Mouse (Mus musculus) midbrain, embryonic 14.5 days (tissue): ENCODE results near the gene Actr1a. TPM values are rescaled to one million over a fixed set of nuclear protein-coding genes. Genes with fewer than 3 reads are reported as not detected.

Experiments
- ATAC-seq: fragments of 200-750 bp; cut with Nextera tagmentation; 2 replicates; pipeline ENCODE4 v1.8.0; 2017; ENCODE audit warnings: moderate number of reproducible peaks, moderate library complexity; ENCODE audit not compliant: low FRiP score, low TSS enrichment
- DNase-seq: peaks from one replicate; pipeline ENCODE4 v3.0.0-alpha.2; 2015
- H3K27ac ChIP-seq: fragments of 300-500 bp; sonication (generic); replicated peaks from 2 replicates; pipeline ENCODE4 v1.5.1; 2014; ENCODE audit warnings: mild to moderate bottlenecking, low read depth, low read length, moderate library complexity
- H3K27me3 ChIP-seq: fragments of 300-500 bp; sonication (generic); 2 replicates; pipeline ENCODE4 v1.6.1; 2014; ENCODE audit warnings: low read length, control low read depth, mixed read lengths; ENCODE audit not compliant: control insufficient read depth, insufficient read depth
- H3K36me3 ChIP-seq: fragments of 300-500 bp; sonication (generic); 2 replicates; pipeline ENCODE4 v1.6.1; 2014; ENCODE audit warnings: low read length, control low read depth; ENCODE audit not compliant: control insufficient read depth, insufficient read depth
- H3K4me1 ChIP-seq: fragments of 300-500 bp; sonication (generic); 2 replicates; pipeline ENCODE4 v1.6.1; 2014; ENCODE audit warnings: mild to moderate bottlenecking, antibody characterized with exemption, low read length, control low read depth; ENCODE audit not compliant: control insufficient read depth, insufficient read depth
- H3K4me2 ChIP-seq: fragments of 300-500 bp; sonication (generic); 2 replicates; pipeline ENCODE4 v1.6.1; 2014; ENCODE audit warnings: mild to moderate bottlenecking, low read length, moderate library complexity
- H3K4me3 ChIP-seq: fragments of 300-500 bp; sonication (generic); replicated peaks from 2 replicates; pipeline ENCODE4 v1.5.1; 2014; ENCODE audit warnings: low read depth, low read length
- H3K9ac ChIP-seq: fragments of 300-500 bp; sonication (generic); replicated peaks from 2 replicates; pipeline ENCODE4 v1.6.1; 2014; ENCODE audit warnings: mild to moderate bottlenecking, low read length, moderate library complexity
- H3K9me3 ChIP-seq: fragments of 300-500 bp; sonication (generic); 2 replicates; pipeline ENCODE4 v1.6.1; 2016; ENCODE audit warnings: low read length, control low read depth, mixed read lengths; ENCODE audit not compliant: control insufficient read depth
- WGBS: fragments of 180-500 bp; shearing (Covaris S2); extraction: QIAGEN DNeasy Blood & Tissue Kit; methylation state at CpG from one replicate; pipeline ENCODE4 v1.1.7; 2014; 5-methylcytosine and 5-hydroxymethylcytosine counted together
- polyA plus RNA-seq: library from polyadenylated mRNA; unstranded; fragments of >200 nt; fragmentation: Nextera tagmentation; extraction: Ambion mirVana; gene quantifications from 2 replicates; pipeline ENCODE4 v1.2.1, GENCODE M21; 2014

Gene Actr1a
- polyA plus RNA-seq, 1 experiment from 2014 or later: 379 TPM

GRCm38 (mm10) chr19:46397436-46398001 lies 2.0 kb upstream of the Actr1a start:
- peak overlapping the region; percentile 70 for H3K9ac ChIP-seq
- H3K4me1 ChIP-seq: peaks cover 41% of the 10 kb centered on the region
- H3K9me3 ChIP-seq: no peaks in the 10 kb centered on the region
- DNase-seq: no peak
- WGBS: 1% methylated on average over 19 of the region's 19 CpGs
- peak overlapping the region; percentile 80 for H3K27ac ChIP-seq
- no peak for ATAC-seq
- peaks cover 7% of the 10 kb centered on the region for H3K36me3 ChIP-seq
- peak overlapping the region; percentile 82 for H3K4me2 ChIP-seq
- H3K27me3 ChIP-seq: no peaks in the 10 kb centered on the region
- H3K4me3 ChIP-seq: peak overlapping the region; percentile 66

GRCm38 (mm10) chr19:46396686-46397435 lies 1.3 kb upstream of the Actr1a start, which contains the start of gene Sufu:
Gene Sufu, plus strand, starts transcription at chr19:46396896.
- H3K9me3 ChIP-seq: no peaks in the 10 kb centered on the region
- peaks cover 41% of the 10 kb centered on the region for H3K4me1 ChIP-seq
- peak within 1 kb of the TSS; percentile 80 for H3K27ac ChIP-seq
- peaks cover 7% of the 10 kb centered on the region for H3K36me3 ChIP-seq
- WGBS: under 1% methylated on average over 57 of the region's 57 CpGs
- ATAC-seq (peak; percentile 90), DNase-seq (peak; percentile 99)
- H3K27me3 ChIP-seq: no peaks in the 10 kb centered on the region
- peak within 1 kb of the TSS; percentile 90 for H3K4me3 ChIP-seq
- peak within 1 kb of the TSS; percentile 82 for H3K4me2 ChIP-seq
- peak within 1 kb of the TSS; percentile 94 for H3K9ac ChIP-seq

DNA sequence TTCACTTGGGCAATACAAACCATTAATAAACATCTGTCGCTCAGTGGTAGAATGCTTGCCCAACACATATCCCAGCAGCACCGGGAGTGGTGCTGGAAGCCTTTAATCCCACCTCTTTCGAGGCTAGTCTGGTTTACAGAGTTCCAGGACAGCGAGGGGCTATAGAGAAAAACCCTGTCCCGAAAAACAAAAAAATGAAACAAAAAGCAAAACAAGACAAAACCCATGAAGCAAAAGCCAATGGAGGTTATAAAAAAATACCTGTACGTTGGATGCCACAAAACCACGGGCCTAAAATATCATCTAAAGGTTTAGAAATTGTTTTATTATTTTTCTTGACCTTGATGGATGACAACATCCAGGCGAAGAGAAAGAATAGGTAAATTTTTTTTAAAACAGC lies 561 bp upstream of the Actr1a start:
- 13% methylated on average over 8 of the region's 8 CpGs for WGBS

GRCm38 (mm10) chr19:46394712-46395108 lies 838 bp downstream of the Actr1a start:
- Histone ChIP-seq H3K4me2 (peak overlapping the region; percentile 96), H3K27ac (no peak overlapping the region), H3K9ac (peak overlapping the region; percentile 60), H3K27me3 (no peaks in the 10 kb centered on the region), H3K36me3 (no peaks in the 10 kb centered on the region), H3K4me3 (peak overlapping the region; percentile 90), H3K4me1 (peaks cover 41% of the 10 kb centered on the region), H3K9me3 (no peaks in the 10 kb centered on the region)
- no peak for DNase-seq
- ATAC-seq: no peak
- WGBS: 7% methylated on average over 10 of the region's 10 CpGs

More for the DNA sequence above, 561 bp upstream of the Actr1a start:
- no peak overlapping the region for H3K27ac ChIP-seq
- H3K4me2 ChIP-seq: peak overlapping the region; percentile 60
- peaks cover 41% of the 10 kb centered on the region for H3K4me1 ChIP-seq
- peaks cover 3% of the 10 kb centered on the region for H3K36me3 ChIP-seq
- H3K4me3 ChIP-seq: peak overlapping the region; percentile 90
- DNase-seq (no peak), ATAC-seq (no peak)
- no peaks in the 10 kb centered on the region for H3K9me3 ChIP-seq
- H3K27me3 ChIP-seq: no peaks in the 10 kb centered on the region
- H3K9ac ChIP-seq: no peak overlapping the region

- Histone ChIP-seq H3K27ac (no peak overlapping the region), H3K4me3 (no peak overlapping the region), H3K36me3 (peaks cover 14% of the 10 kb centered on the region), H3K4me2 (no peak overlapping the region), H3K9ac (no peak overlapping the region), H3K27me3 (no peaks in the 10 kb centered on the region), H3K9me3 (no peaks in the 10 kb centered on the region), H3K4me1 (peaks cover 21% of the 10 kb centered on the region)
- ATAC-seq: no peak
- 40% methylated on average over 4 of the region's 4 CpGs for WGBS
- peak; percentile 50 for DNase-seq
Measured at GRCm38 (mm10) chr19:46392018-46392417, 3.5 kb downstream of the Actr1a start.

GRCm38 (mm10) chr19:46389872-46390271 lies 5.7 kb downstream of the Actr1a start:
- H3K4me2 ChIP-seq: no peak overlapping the region
- no peaks in the 10 kb centered on the region for H3K9me3 ChIP-seq
- H3K27ac ChIP-seq: no peak overlapping the region
- H3K9ac ChIP-seq: no peak overlapping the region
- WGBS: 85% methylated on average over 5 of the region's 5 CpGs
- ATAC-seq (no peak), DNase-seq (no peak)
- H3K27me3 ChIP-seq: no peaks in the 10 kb centered on the region
- no peak overlapping the region for H3K4me3 ChIP-seq
- H3K36me3 ChIP-seq: peaks cover 28% of the 10 kb centered on the region
- peaks cover 15% of the 10 kb centered on the region for H3K4me1 ChIP-seq

GRCm38 (mm10) chr19:46382275-46382674 lies 13.3 kb downstream of the Actr1a start:
- H3K27me3 ChIP-seq: no peaks in the 10 kb centered on the region
- ATAC-seq (no peak), DNase-seq (no peak)
- H3K9ac ChIP-seq: no peak overlapping the region
- no peak overlapping the region for H3K4me3 ChIP-seq
- no peak overlapping the region for H3K4me2 ChIP-seq
- no peaks in the 10 kb centered on the region for H3K4me1 ChIP-seq
- no peak overlapping the region for H3K27ac ChIP-seq
- 92% methylated on average over 9 of the region's 9 CpGs for WGBS
- H3K9me3 ChIP-seq: no peaks in the 10 kb centered on the region
- peaks cover 91% of the 10 kb centered on the region for H3K36me3 ChIP-seq

DNA sequence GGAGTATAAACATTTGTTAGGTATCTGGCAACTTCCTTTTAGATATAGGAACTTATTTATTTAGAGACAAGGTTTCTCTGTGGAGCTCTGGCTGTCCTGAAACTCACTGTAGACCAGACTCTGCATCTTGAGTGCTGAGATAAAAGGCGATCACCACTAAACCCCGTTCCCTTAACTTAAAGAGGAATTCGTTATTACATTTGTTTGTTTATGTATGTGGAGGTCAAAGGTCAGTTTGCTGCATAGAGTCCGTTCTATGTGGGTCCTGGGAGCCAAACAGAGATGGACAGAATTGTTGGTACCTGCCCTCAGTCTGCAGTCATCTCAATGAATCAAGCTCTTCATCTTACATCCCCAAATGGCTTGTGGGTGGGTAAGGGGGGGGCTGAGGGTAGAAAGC lies 19.7 kb downstream of the Actr1a start:
- Histone ChIP-seq H3K27ac (no peak overlapping the region), H3K27me3 (no peaks in the 10 kb centered on the region), H3K4me1 (no peaks in the 10 kb centered on the region), H3K4me2 (no peak overlapping the region), H3K9me3 (no peaks in the 10 kb centered on the region), H3K36me3 (peaks cover 49% of the 10 kb centered on the region), H3K9ac (no peak overlapping the region), H3K4me3 (no peak overlapping the region)
- ATAC-seq (no peak), DNase-seq (no peak)
- WGBS: 81% methylated on average over 4 of the region's 4 CpGs

GRCm38 (mm10) chr19:46375489-46375888 lies 20.1 kb downstream of the Actr1a start:
- H3K9ac ChIP-seq: no peak overlapping the region
- DNase-seq: peak; percentile 41
- H3K4me2 ChIP-seq: no peak overlapping the region
- H3K27me3 ChIP-seq: no peaks in the 10 kb centered on the region
- WGBS: 65% methylated on average over 5 of the region's 5 CpGs
- H3K4me1 ChIP-seq: no peaks in the 10 kb centered on the region
- peaks cover 45% of the 10 kb centered on the region for H3K36me3 ChIP-seq
- no peak for ATAC-seq
- H3K9me3 ChIP-seq: no peaks in the 10 kb centered on the region
- H3K4me3 ChIP-seq: no peak overlapping the region
- no peak overlapping the region for H3K27ac ChIP-seq
